20 mouse cellular contexts compared by ENCODE assay signal in genomic region chr5:147477106-147477505, GRCm38 (mm10).
"Had no signal": no experiment of that assay in that cellular context is flagged by ENCODE, and none has a peak within 500 bp of the region (broad histone marks: within the 10 kb centered on the region; RNA-seq: fewer than 3 reads in every experiment).

No protein-coding gene starts in this region.

- H3K4me1 ChIP-seq: lung, embryonic 15.5 days; midbrain, embryonic 10.5 days; midbrain, embryonic 13.5 days had no signal

- H3K9ac ChIP-seq: liver, embryonic 13.5 days; lung, embryonic 15.5 days; midbrain, embryonic 13.5 days; neural tube, embryonic 13.5 days had no signal

- H3K4me2 ChIP-seq: liver, embryonic 13.5 days; lung, embryonic 15.5 days; midbrain, embryonic 13.5 days; neural tube, embryonic 13.5 days had no signal

- ATAC-seq: inflammation-experienced regulatory T-cells, adult 6 months; intestine, embryonic 16.5 days; midbrain, embryonic 13.5 days; midbrain, embryonic 16.5 days had no signal

- DNase-seq: kidney, adult 18-20 months; kidney, postnatal 25 days; layer of hippocampus, adult 9-11 months; liver, embryonic 13.5 days; lung, adult 18-20 months; lung, postnatal 10 days; lung, postnatal 36 days; thymus, postnatal 25 days had no signal

- H3K27me3 ChIP-seq: liver, embryonic 13.5 days; lung, embryonic 15.5 days; megakaryocyte, embryonic 14.5 days; midbrain, embryonic 13.5 days; neural tube, embryonic 13.5 days had no signal

- H3K4me3 ChIP-seq: layer of hippocampus, adult 2 months; liver, embryonic 13.5 days; lung, embryonic 15.5 days; megakaryocyte, embryonic 14.5 days; midbrain, embryonic 10.5 days; midbrain, embryonic 13.5 days; myocyte; neural tube, embryonic 13.5 days had no signal

- H3K36me3 ChIP-seq: lung, embryonic 15.5 days; midbrain, embryonic 13.5 days; neural tube, embryonic 13.5 days had no signal

- H3K9me3 ChIP-seq: liver, embryonic 13.5 days; lung, embryonic 15.5 days; megakaryocyte, embryonic 14.5 days; midbrain, embryonic 10.5 days; midbrain, embryonic 13.5 days; neural tube, embryonic 13.5 days had no signal

- H3K27ac ChIP-seq: kidney, postnatal 0 days; layer of hippocampus, adult 2 months; liver, embryonic 13.5 days; lung, embryonic 15.5 days; midbrain, embryonic 10.5 days; midbrain, embryonic 13.5 days; neural tube, embryonic 13.5 days; stomach, postnatal 0 days had no signal
